Mouse (Mus musculus) ES-Bruce4 (cell line): ENCODE data around the gene Traf3ip2.

Experiments used
- CTCF ChIP-seq: IDR thresholded peaks from one replicate; pipeline ENCODE4 v1.8.1; 2011; ENCODE audit warnings: low read depth, low read length
- EP300 ChIP-seq: IDR thresholded peaks from 2 replicates; pipeline ENCODE4 v1.6.1; 2011; ENCODE audit warnings: low read depth, low read length; ENCODE audit not compliant: insufficient read depth
- POLR2A ChIP-seq: IDR thresholded peaks from one replicate; pipeline ENCODE4 v1.8.1; 2011; ENCODE audit warnings: low read length; ENCODE audit not compliant: insufficient read depth

DNA sequence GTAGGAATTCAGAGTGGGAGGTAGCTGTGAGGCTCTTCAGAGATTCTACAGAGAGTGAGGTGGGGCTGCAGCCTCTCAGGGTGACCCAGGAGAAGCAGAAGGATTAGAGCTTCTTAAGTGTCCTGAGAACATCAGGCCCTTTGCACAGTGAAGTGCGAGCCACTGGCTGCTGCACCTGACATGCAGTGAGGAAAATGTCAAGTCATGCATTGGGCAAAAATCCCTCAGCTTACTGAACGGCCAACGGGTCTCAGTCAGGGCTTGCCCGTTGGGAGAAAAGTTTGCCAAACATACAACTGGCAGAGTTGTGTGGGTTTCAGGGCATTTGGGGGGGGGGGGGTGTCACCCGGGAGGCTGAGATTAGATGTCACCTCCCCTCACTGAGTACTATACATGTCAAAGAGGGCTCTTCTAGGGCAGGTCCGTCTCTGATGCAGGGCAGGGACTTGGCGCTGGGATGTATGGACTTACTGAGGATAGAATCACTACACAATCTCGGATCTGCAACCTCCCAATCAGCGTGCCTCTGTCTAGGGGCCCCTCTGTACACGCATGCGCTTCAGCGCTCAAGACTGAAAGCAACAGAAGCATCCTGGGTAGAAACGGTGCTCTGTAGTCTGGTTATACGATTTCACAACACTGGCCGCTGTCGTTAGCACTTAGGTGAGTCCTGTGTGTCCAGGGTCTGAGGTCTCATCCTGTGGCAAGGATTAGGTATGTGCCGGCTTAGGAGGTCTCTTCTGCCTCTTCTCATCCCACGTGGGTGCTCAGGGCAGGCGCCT is 22.8 kb upstream of the Traf3ip2 start:
- TF ChIP-seq POLR2A: no peak
- no peak for TF ChIP-seq CTCF
- TF ChIP-seq EP300: no peak
